Mouse (Mus musculus) limb, embryonic 12.5 days (tissue): Measurements from ENCODE around the gene Atp6v0a2. TPM values are rescaled to one million over a fixed set of nuclear protein-coding genes. Genes with fewer than 3 reads are reported as not detected.
"Not testable (repeated sequence)": the region's sequence is repeated elsewhere in the genome, so short reads cannot be mapped to it uniquely, and the experiment has no call there.

Source experiments
- ATAC-seq: fragments of 200-750 bp; cut with Nextera tagmentation; 2 replicates; pipeline ENCODE4 v1.8.0; 2017; ENCODE audit warnings: low read depth, moderate TSS enrichment; ENCODE audit not compliant: insufficient number of reproducible peaks, insufficient read depth, low FRiP score, low TSS enrichment
- H3K27ac ChIP-seq: fragments of 300-500 bp; sonication (generic); 2 replicates; pipeline ENCODE4 v1.5.1; 2016; ENCODE audit warnings: mild to moderate bottlenecking, moderate library complexity
- H3K27me3 ChIP-seq: fragments of 300-500 bp; sonication (generic); 2 replicates; pipeline ENCODE4 v1.6.1; 2016; ENCODE audit warnings: mild to moderate bottlenecking, moderate library complexity
- H3K36me3 ChIP-seq: fragments of 300-500 bp; sonication (generic); 2 replicates; pipeline ENCODE4 v1.6.1; 2016; ENCODE audit warnings: mild to moderate bottlenecking, moderate library complexity
- H3K4me1 ChIP-seq: fragments of 300-500 bp; sonication (generic); replicated peaks from 2 replicates; pipeline ENCODE4 v1.6.1; 2016
- H3K4me2 ChIP-seq: fragments of 300-500 bp; sonication (generic); 2 replicates; pipeline ENCODE4 v1.6.1; 2016; ENCODE audit warnings: mild to moderate bottlenecking, moderate library complexity
- H3K4me3 ChIP-seq: fragments of 300-500 bp; sonication (generic); replicated peaks from 2 replicates; pipeline ENCODE4 v1.5.1; 2016; ENCODE audit warnings: mild to moderate bottlenecking
- H3K9ac ChIP-seq: fragments of 300-500 bp; sonication (generic); replicated peaks from 2 replicates; pipeline ENCODE4 v1.6.1; 2016; ENCODE audit warnings: mild to moderate bottlenecking, moderate library complexity
- H3K9me3 ChIP-seq: fragments of 300-500 bp; sonication (generic); 2 replicates; pipeline ENCODE4 v1.6.1; 2016; ENCODE audit warnings: mild to moderate bottlenecking, moderate library complexity
- WGBS: fragments of 180-500 bp; shearing (Covaris S2); methylation state at CpG from one replicate; pipeline ENCODE4 v1.1.7; 2016; 5-methylcytosine and 5-hydroxymethylcytosine counted together
- polyA plus RNA-seq: library from polyadenylated mRNA; unstranded; fragments of >200 nt; fragmentation: Nextera tagmentation; extraction: Ambion mirVana; gene quantifications from 2 replicates; pipeline ENCODE4 v1.2.1, GENCODE M21; 2016

The Atp6v0a2 gene
- polyA plus RNA-seq, 1 experiment from 2014 or later: 51.2 TPM

GRCm38 (mm10) chr5:124614709-124615108 lies 13.7 kb upstream of the Atp6v0a2 start:
- Histone ChIP-seq H3K9me3 (no peaks in the 10 kb centered on the region), H3K4me2 (no peak overlapping the region), H3K9ac (no peak overlapping the region), H3K27me3 (no peaks in the 10 kb centered on the region), H3K4me1 (no peaks in the 10 kb centered on the region), H3K36me3 (peaks cover 37% of the 10 kb centered on the region), H3K27ac (no peak overlapping the region), H3K4me3 (no peak overlapping the region)
- ATAC-seq: no peak
- WGBS: 83% methylated on average over 11 of the region's 11 CpGs

GRCm38 (mm10) chr5:124618711-124619110 lies 9.7 kb upstream of the Atp6v0a2 start:
- no peak overlapping the region for H3K9ac ChIP-seq
- no peak overlapping the region for H3K4me3 ChIP-seq
- no peaks in the 10 kb centered on the region for H3K9me3 ChIP-seq
- no peak for ATAC-seq
- H3K4me2 ChIP-seq: no peak overlapping the region
- H3K4me1 ChIP-seq: no peaks in the 10 kb centered on the region
- H3K36me3 ChIP-seq: peaks cover 17% of the 10 kb centered on the region; the same call in 1 of the 2 replicates
- no peaks in the 10 kb centered on the region for H3K27me3 ChIP-seq
- H3K27ac ChIP-seq: no peak overlapping the region
- 86% methylated on average over 10 of the region's 10 CpGs for WGBS

GRCm38 (mm10) chr5:124621362-124621761 lies 7.0 kb upstream of the Atp6v0a2 start:
- WGBS: 80% methylated on average over 13 of the region's 13 CpGs
- H3K4me1 ChIP-seq: no peaks in the 10 kb centered on the region
- peaks cover 11% of the 10 kb centered on the region; the same call in 1 of the 2 replicates for H3K36me3 ChIP-seq
- no peak overlapping the region for H3K4me2 ChIP-seq
- no peak overlapping the region for H3K27ac ChIP-seq
- no peak overlapping the region for H3K9ac ChIP-seq
- H3K27me3 ChIP-seq: no peaks in the 10 kb centered on the region
- H3K9me3 ChIP-seq: no peaks in the 10 kb centered on the region
- no peak overlapping the region for H3K4me3 ChIP-seq
- ATAC-seq: no peak

- Histone ChIP-seq H3K9ac (no peak overlapping the region), H3K4me2 (no peak overlapping the region), H3K27ac (no peak overlapping the region), H3K9me3 (no peaks in the 10 kb centered on the region), H3K4me1 (peaks cover 2% of the 10 kb centered on the region), H3K27me3 (no peaks in the 10 kb centered on the region), H3K36me3 (peaks cover 5% of the 10 kb centered on the region; the same call in 1 of the 2 replicates), H3K4me3 (no peak overlapping the region)
- WGBS: 83% methylated on average over 15 of the region's 15 CpGs
- no peak for ATAC-seq
Measured at GRCm38 (mm10) chr5:124622890-124623289, 5.5 kb upstream of the Atp6v0a2 start.

- Histone ChIP-seq H3K4me2 (no peak overlapping the region), H3K27me3 (no peaks in the 10 kb centered on the region), H3K27ac (no peak overlapping the region), H3K9me3 (no peaks in the 10 kb centered on the region), H3K9ac (no peak overlapping the region), H3K36me3 (peaks cover 2% of the 10 kb centered on the region; the same call in 1 of the 2 replicates), H3K4me1 (peaks cover 7% of the 10 kb centered on the region), H3K4me3 (no peak overlapping the region)
- ATAC-seq: no peak
- 93% methylated on average over 9 of the region's 9 CpGs for WGBS
Measured at GRCm38 (mm10) chr5:124624291-124624690, 4.1 kb upstream of the Atp6v0a2 start.

- H3K27ac ChIP-seq: no peak overlapping the region
Measured at GRCm38 (mm10) chr5:124629641-124630040, 1.3 kb downstream of the Atp6v0a2 start.

GRCm38 (mm10) chr5:124631685-124632084 lies 3.3 kb downstream of the Atp6v0a2 start:
- Histone ChIP-seq H3K36me3 (peaks cover 42% of the 10 kb centered on the region), H3K4me1 (peaks cover 15% of the 10 kb centered on the region), H3K4me2 (no peak overlapping the region), H3K27me3 (no peaks in the 10 kb centered on the region), H3K9ac (no peak overlapping the region), H3K27ac (no peak overlapping the region), H3K9me3 (no peaks in the 10 kb centered on the region), H3K4me3 (no peak overlapping the region)
- 88% methylated on average over 11 of the region's 11 CpGs for WGBS
- no peak for ATAC-seq

More at GRCm38 (mm10) chr5:124629641-124630040, 1.3 kb downstream of the Atp6v0a2 start:
- Histone ChIP-seq H3K27me3 (no peaks in the 10 kb centered on the region), H3K9ac (peak overlapping the region; percentile 83), H3K9me3 (no peaks in the 10 kb centered on the region), H3K4me3 (peak overlapping the region; percentile 91), H3K4me1 (peaks cover 15% of the 10 kb centered on the region), H3K36me3 (peaks cover 26% of the 10 kb centered on the region), H3K4me2 (peak overlapping the region; percentile 66)
- no peak for ATAC-seq
- 21% methylated on average over 11 of the region's 11 CpGs for WGBS

GRCm38 (mm10) chr5:124632461-124632860 lies 4.1 kb downstream of the Atp6v0a2 start:
- no peaks in the 10 kb centered on the region for H3K9me3 ChIP-seq
- H3K36me3 ChIP-seq: peaks cover 50% of the 10 kb centered on the region
- no peak overlapping the region for H3K4me3 ChIP-seq
- 63% methylated on average over 5 of the region's 5 CpGs for WGBS
- H3K27ac ChIP-seq: no peak overlapping the region
- no peak overlapping the region for H3K4me2 ChIP-seq
- no peak for ATAC-seq
- H3K9ac ChIP-seq: no peak overlapping the region
- H3K4me1 ChIP-seq: peaks cover 15% of the 10 kb centered on the region
- no peaks in the 10 kb centered on the region for H3K27me3 ChIP-seq

- H3K4me3 ChIP-seq: no peak overlapping the region
- no peaks in the 10 kb centered on the region for H3K27me3 ChIP-seq
- peaks cover 8% of the 10 kb centered on the region for H3K4me1 ChIP-seq
- no peaks in the 10 kb centered on the region for H3K9me3 ChIP-seq
- 81% methylated on average over 2 of the region's 2 CpGs for WGBS
- H3K27ac ChIP-seq: no peak overlapping the region
- no peak overlapping the region for H3K4me2 ChIP-seq
- no peak overlapping the region for H3K9ac ChIP-seq
- peaks cover 60% of the 10 kb centered on the region for H3K36me3 ChIP-seq
- ATAC-seq: no peak
Measured at GRCm38 (mm10) chr5:124633425-124633824, 5.0 kb downstream of the Atp6v0a2 start.

- H3K9ac ChIP-seq, H3K4me3 ChIP-seq, H3K4me1 ChIP-seq, H3K9me3 ChIP-seq, H3K27me3 ChIP-seq, H3K4me2 ChIP-seq, ATAC-seq, H3K27ac ChIP-seq: not testable (repeated sequence)
- H3K36me3 ChIP-seq: peaks cover 76% of the 10 kb centered on the region
- 83% methylated on average over 4 of the region's 4 CpGs for WGBS
Measured at GRCm38 (mm10) chr5:124635068-124635467, 6.7 kb downstream of the Atp6v0a2 start.

GRCm38 (mm10) chr5:124636139-124636538 lies 7.8 kb downstream of the Atp6v0a2 start:
- no peaks in the 10 kb centered on the region for H3K9me3 ChIP-seq
- H3K4me2 ChIP-seq: no peak overlapping the region
- H3K4me1 ChIP-seq: no peaks in the 10 kb centered on the region
- H3K27me3 ChIP-seq: no peaks in the 10 kb centered on the region
- ATAC-seq: no peak
- H3K4me3 ChIP-seq: no peak overlapping the region
- H3K9ac ChIP-seq: no peak overlapping the region
- H3K27ac ChIP-seq: no peak overlapping the region
- 90% methylated on average over 3 of the region's 3 CpGs for WGBS
- peaks cover 82% of the 10 kb centered on the region for H3K36me3 ChIP-seq

- H3K36me3 ChIP-seq: peaks cover 88% of the 10 kb centered on the region
- H3K4me3 ChIP-seq: no peak overlapping the region
- ATAC-seq: no peak
- H3K27ac ChIP-seq: 0 out of 2 replicates have a peak overlapping the region, but pooled peaks have one; percentile 7
- no peaks in the 10 kb centered on the region for H3K9me3 ChIP-seq
- H3K27me3 ChIP-seq: no peaks in the 10 kb centered on the region
- no peaks in the 10 kb centered on the region for H3K4me1 ChIP-seq
- WGBS: 98% methylated on average over 4 of the region's 4 CpGs
- H3K9ac ChIP-seq: no peak overlapping the region
- no peak overlapping the region for H3K4me2 ChIP-seq
Measured at GRCm38 (mm10) chr5:124636694-124637093, 8.3 kb downstream of the Atp6v0a2 start.
